Mouse (Mus musculus) mouse trophoblast stem cell (cell line): ENCODE results near the gene Atg14.
"Not testable (repeated sequence)": the region's sequence is repeated elsewhere in the genome, so short reads cannot be mapped to it uniquely, and the experiment has no call there.

ENCODE experiments used
- in situ Hi-C, 2 experiments: fragments of 300-500 bp; cut with MseI, MboI; formaldehyde crosslinking; loops; 2 replicates in 1 of 2; 3 replicates in 1 of 2; pipeline ENCODE4 v1.15.1; 2025

Gene Atg14

DNA sequence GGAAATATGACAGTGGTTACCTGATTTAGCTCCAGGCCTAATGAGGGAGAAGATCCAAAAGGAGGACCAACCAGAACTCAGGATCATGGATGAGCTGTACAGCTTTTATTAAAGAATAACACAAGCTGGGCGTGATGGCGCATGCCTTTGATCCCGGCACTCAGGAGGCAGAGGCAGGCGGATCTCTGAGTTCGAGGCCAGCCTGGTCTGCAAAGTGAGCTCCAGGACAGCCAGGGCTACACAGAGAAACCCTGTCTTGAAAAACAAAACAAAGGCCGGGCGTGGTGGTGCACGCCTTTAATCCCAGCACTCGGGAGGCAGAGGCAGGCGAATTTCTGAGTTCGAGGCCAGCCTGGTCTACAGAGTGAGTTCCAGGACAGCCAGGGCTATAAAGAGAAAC lies at the start of gene Atg14:
TSS of gene Atg14 (minus strand) at position 101 of the 400 bp plus-strand sequence.
- in situ Hi-C loops = not testable (repeated sequence)

DNA sequence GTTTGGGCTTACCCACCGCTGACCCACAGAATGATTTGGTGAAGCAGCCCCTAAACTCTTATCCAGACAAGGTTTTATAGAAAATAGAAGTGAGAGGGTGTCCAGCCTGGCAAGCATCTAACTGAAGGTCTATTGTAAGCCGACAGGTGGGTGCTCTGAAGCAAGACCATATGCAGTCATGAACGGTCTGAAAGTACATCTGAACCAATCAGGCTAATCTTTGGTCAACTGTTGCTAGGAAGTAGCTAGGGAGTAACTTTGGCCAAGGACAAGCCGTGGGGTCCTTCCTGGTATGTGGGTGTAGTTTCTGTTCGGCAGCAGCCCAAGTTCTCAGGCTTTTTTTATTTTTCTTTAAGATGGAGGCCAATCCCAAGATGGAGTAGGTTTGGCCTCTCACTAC lies 48.4 kb upstream of the Atg14 start:
- in situ Hi-C loops = no loop called here

DNA sequence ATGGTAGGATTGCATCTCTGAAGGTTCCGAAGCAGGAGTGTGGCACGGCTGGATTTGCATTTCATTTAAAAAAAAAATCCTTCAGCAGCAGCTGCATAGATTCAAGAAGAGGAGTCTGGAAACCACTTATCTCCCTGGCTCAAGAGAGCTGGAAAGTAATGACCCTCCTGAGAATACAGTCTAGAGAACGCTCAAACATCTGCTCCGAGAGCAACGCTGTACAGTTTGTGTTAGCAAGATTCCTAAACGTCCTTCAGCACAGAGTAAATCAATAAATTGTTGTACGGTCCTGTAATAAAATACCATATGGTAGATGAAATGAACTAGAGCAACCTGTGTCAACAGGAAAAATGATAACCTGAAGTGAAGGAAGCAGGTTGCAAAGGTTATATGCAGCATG lies 42.8 kb upstream of the Atg14 start:
- in situ Hi-C loops = no loop called here

DNA sequence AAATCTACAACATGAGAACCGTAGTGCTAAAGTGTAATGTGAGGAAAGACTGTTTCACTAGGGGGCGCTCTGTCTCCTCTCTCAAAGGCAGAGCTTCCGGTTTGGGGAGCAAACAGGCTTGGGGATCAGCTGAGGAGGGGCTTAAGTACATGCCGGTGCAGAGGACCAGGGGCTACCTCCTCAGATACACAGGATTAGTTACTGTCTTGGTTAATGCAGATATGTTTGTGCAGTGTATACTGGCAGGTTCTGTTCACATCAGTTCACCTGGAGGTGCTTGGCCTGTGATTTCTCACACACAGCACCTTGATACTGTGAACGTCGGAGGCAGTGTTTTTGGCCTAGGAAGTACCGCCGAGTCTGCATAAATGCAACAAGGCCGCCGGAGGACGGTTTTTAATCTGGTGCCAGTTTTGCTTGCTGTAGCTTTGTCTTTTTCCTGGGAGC lies 27.5 kb upstream of the Atg14 start:
- in situ Hi-C loops = loop anchor here in 1 of 2 experiments (25.0 kb wide), 2 partner anchors 564 to 764 kb away; no protein-coding TSS in a partner anchor

DNA sequence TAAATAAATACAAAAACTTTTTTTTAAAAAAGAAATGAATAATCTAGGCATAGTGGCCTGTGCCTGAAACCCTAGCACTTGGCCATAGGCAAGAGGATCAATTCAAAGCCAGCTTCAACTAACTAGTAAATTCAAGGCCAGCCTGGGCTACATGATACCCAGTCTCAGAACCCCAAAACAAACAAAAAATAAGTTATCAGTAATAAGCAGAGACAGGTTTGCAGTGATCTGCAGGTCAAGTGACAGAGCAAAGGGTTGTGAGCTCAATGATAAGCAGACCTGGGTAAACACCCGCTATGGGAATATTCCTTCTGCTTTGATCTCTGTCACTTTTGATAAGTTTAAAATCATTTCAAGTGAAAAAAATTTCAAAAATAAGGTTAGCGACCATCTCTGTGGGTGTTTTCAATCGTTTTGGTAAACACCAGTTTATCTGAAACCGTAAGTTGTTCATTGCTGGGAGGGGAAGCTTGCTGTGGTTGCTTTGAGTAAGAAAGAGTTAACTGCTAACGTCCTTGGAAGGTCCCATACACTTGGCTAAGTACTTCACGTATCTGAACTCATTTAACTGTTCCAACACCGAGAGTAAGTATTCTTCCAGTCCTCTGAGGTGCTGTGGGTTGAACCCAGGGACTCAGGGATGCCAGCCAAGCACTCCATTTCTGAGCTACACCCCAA lies 24.1 kb upstream of the Atg14 start:
- in situ Hi-C loops = loop anchor here in 1 of 2 experiments (25.0 kb wide), 2 partner anchors 568 to 768 kb away; no protein-coding TSS in a partner anchor

DNA sequence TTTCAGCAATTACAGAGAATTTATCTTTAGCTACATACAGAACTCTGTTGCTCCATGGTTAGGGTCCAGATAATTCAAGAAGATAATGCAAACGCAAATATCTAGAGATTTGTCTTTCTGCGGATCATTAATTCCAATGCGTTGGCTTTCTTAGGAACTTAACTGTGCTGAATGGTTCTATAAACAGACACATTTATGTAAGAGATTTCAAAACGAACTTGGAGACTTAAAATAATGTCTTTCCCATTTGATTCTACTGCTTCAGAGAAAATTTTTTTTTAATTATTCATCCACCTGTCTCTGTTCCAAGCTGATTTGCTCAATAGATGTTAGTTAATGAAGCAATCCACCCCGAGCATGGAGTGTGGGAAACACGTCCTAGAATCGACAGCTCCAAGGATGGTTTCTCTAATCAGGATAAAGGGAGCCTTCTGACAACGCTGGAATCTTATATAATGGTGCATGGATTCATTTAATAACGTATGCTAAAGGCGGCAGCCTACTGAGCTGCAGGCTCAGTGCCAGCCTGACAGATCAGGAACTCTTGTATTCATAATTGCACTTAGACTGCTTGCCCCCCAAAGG lies 20.0 kb upstream of the Atg14 start:
- in situ Hi-C loops = loop anchor here in 1 of 2 experiments (25.0 kb wide), 2 partner anchors 572 to 772 kb away; no protein-coding TSS in a partner anchor

DNA sequence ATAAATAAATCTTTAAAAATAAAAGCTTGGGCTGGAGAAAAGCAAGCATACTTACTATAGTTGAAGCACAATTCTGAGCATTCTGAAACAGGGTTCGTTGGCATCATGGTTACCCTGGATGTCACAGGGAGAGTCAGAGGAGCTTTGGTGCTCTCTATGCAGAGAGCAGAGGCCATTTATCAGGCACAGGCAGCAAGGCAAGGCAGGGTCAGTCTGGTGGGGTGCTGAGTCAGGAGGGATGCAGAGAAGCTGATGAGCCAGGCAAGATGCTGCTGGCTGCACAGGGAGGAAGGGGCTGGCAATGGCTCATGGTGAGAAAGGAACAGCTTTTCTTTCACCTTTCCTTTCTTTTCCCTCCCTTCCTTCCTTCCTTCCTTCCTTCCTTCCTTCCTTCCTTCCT lies 19.0 kb upstream of the Atg14 start:
- in situ Hi-C loops = loop anchor here in 1 of 2 experiments (25.0 kb wide), 2 partner anchors 573 to 773 kb away; no protein-coding TSS in a partner anchor

DNA sequence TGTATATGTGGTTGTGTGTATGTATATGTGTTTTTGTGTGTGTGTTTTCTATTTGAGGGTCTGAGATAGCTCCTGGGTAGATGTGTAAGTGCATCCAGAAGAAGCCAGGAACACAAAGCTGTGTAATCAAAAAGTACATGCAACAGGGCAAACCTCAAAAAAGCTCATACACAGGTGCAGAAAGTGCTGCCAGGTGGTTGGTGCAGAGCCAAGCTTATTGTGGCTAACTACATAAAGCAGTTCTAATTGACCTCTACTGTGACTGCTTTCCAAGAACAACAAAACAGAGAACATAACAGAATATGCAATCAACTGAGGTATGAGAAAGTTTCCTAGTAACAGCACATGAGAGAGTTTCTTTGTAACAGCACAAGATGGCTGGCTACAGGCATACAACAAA lies 13.9 kb upstream of the Atg14 start:
- in situ Hi-C loops = loop anchor here in 1 of 2 experiments (25.0 kb wide), 2 partner anchors 578 to 778 kb away; no protein-coding TSS in a partner anchor

DNA sequence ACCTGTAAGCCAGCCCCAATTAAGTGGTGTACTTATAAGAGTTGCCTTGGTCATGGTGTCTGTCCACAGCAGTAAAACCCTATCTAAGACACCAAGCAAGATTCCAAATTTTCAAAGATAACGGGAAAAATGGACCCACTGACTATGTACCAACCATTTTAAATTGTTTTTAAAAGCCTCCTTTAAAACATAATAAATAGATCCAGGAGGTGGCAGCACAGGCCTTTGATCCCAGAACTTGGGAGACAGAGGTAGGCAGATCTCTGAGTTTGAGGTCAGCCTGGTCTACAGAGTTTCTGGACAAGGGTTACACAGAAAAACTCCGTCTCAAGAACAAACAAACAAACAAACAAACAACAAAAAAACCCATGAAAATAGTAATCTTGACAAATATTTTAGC lies 11.2 kb upstream of the Atg14 start:
- in situ Hi-C loops = loop anchor here in 1 of 2 experiments (25.0 kb wide), 2 partner anchors 581 to 781 kb away; no protein-coding TSS in a partner anchor

DNA sequence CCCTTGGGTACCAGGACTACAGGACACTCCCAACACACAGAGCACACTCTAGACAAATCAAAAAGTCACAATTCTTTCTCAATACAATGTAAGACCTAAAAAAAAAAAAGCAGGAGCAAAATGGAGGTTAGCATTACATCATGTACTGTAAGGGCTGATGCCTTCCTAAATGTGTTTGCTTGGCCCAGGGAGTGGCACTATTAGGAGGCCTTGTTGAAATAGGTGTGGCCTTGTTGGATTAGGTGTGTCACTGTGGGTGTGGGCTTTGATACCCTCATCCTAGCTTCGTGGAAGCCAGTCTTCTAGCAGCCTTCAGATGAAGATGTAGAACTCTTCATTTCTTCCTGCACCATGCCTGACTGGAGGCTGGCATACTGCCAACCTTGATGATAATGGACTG lies 10.8 kb upstream of the Atg14 start:
- in situ Hi-C loops = loop anchor here in 1 of 2 experiments (25.0 kb wide), 2 partner anchors 581 to 781 kb away; no protein-coding TSS in a partner anchor

DNA sequence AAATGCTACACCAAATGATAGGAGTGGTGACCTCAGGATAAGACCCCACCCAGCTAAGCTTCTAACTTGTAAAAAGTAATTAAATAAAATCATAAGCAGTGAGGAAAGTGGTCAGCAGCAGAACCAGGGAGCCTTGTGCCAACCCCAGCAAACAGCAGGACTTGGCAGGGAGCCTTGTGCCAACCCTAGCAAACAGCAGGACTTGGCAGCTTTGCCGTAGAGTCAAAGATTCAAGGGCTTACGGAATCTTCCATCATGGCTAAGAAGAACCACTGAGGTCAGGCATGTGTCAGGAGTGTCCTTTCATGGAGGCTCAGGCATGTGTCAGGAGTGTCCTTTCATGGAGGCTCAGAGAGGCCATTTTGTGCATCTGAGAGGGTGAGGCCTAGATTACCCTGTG lies 7.6 kb upstream of the Atg14 start:
- in situ Hi-C loops = loop anchor here in 1 of 2 experiments (25.0 kb wide), 2 partner anchors 584 to 784 kb away; no protein-coding TSS in a partner anchor

DNA sequence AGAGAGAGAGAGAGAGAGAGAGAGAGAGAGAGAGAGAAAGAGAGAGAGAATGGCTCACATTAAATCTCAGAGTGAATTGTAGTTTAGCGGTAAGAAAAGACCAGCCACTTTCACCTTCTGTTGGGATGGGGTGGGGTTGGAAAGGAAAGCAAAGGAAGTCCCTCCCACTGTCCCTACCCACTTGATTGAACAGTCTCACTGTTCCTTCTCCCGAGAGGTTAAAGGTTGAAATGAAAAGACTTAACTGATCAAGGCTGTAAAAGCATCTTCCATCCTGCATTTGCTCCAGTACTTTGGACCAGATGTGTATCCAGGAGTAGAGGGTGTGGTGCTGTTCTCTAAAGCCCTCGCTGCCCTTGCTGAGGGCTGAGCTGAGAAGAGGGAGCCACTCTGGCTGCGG lies 6.2 kb upstream of the Atg14 start:
- in situ Hi-C loops = loop anchor here in 1 of 2 experiments (25.0 kb wide), 2 partner anchors 586 to 786 kb away; no protein-coding TSS in a partner anchor

DNA sequence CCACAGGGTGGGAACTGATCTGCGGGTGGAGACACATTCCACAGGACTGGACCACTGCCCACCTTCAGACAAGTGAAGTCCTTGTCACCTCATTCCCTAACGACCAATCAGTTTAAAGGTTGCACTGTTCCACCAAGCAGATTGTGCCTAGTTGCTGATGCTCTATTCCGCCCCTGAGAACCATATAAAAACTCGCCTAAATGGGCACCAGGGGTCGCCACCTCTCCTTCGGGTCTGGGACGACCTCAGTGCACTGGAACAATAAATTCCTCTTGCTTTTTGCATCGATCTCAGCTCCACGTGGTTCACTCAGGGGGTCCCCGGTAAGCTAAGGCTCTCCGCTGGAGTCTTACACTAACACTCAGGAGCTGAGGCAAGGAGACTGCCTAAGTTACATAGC lies 4.3 kb upstream of the Atg14 start:
- in situ Hi-C loops = loop anchor here in 1 of 2 experiments (25.0 kb wide), 2 partner anchors 588 to 788 kb away; no protein-coding TSS in a partner anchor

DNA sequence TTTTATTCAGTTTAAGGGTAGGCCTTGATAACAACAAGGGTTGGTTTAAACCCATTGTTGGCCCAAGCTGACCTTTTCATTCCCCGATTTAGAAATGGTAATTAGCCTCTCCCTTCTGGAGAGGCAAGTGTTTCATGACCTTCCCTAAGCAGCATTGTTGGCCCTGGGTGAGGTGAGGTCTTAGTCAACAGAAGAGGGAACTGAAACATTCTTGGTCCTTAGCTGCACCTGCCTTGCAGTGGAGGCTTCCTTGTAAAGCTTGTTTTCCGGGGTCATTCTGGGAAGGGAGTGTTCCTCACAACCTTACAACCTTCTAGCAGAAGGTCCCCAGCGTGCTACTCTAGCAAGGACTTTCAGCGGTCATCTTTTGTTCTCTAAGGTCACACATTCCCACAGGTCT lies 2.3 kb upstream of the Atg14 start:
- in situ Hi-C loops = no loop called here

DNA sequence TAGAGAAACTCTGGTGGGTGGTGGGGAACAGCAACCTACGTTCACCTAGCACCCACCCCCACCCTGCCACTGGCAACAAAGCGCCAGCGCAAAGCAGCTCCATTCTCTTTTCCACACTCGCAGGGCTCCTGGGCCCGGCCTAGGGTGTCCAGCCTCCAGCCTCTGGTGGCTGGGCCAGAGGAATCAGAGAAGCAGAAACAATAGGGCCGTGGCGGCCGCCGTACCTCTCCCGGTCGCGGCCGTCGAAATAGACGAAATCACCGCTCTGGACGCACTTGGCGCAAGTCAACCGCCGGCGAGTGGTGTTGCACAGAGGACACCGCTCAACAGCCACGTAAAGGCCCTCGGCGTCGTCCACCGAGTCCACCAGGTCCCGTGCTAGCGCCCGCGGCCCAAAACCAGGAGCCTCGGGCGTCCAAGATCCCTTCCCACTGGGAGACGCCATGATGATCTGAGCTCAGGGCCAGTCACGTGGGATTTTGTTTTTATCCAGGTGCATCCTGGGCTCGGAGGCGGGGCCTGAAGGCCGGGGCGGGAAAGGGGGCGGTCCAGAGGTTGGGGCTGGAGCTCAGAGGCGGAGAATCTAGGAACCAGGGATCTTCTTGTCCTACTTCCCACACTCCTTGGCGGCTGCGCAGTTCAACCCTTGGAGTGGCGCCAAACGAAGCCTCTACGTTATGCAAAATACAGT lies 2.3 kb downstream of the Atg14 start:
- in situ Hi-C loops = no loop called here

DNA sequence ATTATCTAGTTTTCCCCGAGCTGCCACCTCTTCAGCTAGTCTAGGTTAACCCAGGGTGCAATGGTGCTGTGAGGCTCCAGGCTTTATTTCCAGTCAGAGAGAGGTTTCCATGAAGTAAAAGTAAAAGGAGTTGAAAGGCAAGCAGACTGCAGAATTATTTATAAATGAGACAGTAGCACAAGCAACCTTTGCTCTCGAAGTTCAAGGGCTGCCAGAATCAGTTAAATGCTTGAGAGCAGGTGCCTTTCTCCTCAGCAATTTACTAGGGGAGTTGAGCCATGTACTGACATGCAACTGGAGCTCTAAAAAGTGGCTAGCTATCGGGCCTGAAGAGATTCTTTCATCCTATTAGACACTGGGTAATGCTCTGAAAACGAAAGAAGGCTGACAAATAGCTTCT lies 7.3 kb downstream of the Atg14 start:
- in situ Hi-C loops = no loop called here

DNA sequence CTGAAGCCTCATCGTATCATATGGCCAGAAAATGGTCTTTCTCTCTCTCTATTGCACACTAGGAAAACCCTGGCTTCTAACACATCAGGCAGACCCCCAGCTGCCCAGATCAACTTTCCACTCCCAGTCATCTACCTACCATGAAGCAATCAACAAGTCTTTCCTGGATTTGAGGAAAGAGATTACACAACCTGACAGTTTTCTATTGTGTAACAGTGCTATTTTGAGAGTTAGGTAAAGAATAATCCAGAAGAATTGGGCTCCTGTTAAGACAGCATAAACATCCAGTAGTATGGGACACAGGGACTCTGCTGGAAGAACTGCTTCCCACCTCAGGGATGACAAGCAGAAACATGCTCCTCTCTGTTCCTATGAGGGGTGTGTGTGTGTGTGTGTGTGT lies 7.9 kb downstream of the Atg14 start:
- in situ Hi-C loops = no loop called here

DNA sequence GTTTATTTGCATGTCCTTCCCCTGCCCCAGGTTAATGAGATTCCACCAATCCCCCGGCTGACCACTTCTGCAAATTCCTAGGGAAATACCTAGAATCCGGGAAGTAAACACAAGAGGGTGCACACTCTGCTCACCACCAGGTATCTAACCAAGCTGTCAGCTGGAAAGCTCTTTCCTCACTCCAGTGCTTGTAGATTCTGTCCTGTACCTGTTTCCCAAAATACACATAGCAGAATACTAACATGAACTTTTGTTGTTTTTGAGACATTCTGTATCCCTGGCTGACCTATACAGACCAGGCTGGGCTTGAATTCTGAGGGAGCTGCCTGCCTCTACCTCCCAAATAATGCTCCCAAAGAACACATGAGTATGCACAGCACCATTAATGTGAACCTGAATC lies 9.7 kb downstream of the Atg14 start:
- in situ Hi-C loops = no loop called here

DNA sequence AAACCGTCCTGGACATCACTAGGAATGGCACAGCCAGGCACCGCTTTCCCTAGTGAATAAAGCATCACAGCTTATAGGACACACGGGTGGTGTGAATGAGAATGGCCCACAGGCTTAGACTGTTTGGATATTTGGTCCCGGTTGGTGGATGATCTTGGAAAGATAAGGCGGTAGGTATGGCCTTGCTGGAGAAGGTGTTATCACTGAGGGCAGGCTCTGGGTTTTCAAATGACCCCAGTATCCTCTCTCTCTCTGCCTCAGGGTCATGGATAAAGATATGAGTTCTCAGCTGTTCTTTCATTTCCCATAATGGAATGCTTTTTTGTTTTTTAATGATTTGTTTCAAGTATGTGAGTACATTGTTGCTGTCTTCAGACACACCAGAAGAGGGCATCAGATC lies 15.2 kb downstream of the Atg14 start:
- in situ Hi-C loops = no loop called here

DNA sequence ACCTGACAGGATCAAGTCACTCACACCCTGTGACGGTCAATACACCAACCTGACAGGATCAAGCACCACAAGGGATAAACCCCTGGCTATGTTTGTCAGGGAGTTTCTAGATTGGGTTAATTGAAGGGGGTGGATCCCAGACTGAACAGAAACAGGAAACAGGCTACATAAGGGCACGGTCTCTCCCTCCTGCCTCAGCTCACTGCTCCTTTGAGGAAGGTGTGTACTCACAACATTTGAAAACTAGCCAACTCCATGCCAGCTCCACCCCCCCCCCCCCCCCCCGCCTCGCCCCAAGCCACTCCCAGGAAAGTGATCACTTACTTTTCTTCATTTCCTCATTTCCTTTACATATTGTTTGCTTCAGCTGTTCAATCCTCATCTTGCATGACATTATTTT lies 16.2 kb downstream of the Atg14 start:
- in situ Hi-C loops = no loop called here

DNA sequence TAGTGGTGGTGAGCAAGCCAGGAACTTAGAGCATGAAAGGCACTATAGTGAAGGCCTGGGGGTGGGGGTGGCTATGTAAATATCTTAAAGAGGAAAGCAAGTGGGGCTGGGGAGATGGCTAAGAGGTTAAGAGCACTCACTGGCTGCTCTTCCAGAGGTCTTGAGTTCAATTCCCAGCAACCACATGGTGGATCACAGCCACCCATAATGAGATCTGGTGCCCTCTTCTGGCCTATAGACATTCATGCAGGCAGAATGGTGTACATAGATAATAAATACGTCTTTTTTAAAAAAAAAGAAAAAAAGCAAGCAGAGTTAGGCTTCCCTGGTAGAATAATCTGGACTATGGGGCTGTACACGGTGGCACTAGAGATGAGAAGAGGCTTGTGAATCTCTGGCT lies 17.1 kb downstream of the Atg14 start:
- in situ Hi-C loops = no loop called here

DNA sequence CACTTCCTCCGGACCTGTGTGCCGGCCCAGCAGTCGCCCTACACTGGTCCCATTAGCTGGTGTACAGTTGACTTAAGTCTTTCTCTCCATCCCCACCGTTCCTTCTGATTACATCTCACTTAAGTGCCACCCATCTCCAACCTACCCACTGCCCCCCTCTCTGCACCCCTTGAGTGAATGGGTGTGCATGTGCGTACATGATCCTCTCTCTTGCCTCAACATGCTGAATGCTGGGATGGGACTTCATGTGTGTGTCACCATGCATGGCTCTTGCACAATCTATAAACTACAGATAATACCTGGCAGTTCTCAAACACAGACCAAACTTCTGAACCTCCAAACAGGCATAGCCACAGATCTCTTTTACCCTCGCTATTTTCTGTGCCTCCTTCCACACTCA lies 18.8 kb downstream of the Atg14 start:
- in situ Hi-C loops = no loop called here
